Mouse (Mus musculus) central nervous system, embryonic 14 days (tissue): ENCODE measurements around the gene Olfr8. TPM values are rescaled to one million over a fixed set of nuclear protein-coding genes. Genes with fewer than 3 reads are reported as not detected.

Experiments used
- polyA plus RNA-seq: library from polyadenylated mRNA; depleted of rRNA; stranded (reverse); fragments of >200 nt; gene quantifications from 2 replicates; pipeline ENCODE4 v1.2.3, GENCODE M21; 2012; rRNA removed

Olfr8 gene
- polyA plus RNA-seq = not detected in 2 replicates

DNA sequence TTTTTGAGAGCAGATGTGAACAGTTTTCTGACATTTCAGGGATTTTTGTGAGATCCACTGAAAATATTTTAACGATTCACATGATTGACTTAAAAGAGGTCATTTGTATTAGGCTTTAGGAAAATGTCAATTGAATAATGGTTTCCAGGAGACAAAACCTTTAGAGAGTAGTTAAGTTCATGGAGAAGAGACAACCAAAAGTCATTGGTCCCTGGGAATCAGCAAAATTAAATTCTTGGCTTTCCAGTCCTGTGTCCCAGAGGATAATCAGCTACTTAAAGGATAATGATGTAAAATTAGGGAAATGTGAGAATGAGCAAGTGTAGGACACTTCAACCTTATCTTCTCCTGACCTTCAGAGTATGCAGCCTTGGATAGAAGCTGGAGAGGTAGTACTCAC, at the start of gene Olfr8:
TSS of gene Olfr8 (plus strand) at position 301 of the 400 bp plus-strand sequence.

DNA sequence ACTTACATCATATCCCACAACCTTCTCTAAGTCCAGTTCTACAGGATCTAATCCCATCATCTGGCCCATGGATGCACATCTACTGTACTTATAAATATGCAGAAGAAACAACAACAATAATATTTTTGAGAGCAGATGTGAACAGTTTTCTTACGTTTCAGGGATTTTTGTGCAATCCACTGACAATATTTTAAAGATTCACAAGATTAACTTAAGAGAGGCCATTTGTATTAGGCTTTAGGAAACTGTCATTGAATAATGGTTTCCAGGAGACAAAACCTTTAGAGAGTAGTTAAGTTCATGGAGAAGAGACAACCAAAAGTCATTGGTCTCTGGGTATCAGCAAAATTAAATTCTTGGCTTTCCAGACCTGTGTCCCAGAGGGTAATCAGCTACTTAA, 37.6 kb upstream of the Olfr8 start, which contains the start of gene Olfr1354:
TSS of gene Olfr1354 (plus strand) at position 301 of the 400 bp plus-strand sequence.

DNA sequence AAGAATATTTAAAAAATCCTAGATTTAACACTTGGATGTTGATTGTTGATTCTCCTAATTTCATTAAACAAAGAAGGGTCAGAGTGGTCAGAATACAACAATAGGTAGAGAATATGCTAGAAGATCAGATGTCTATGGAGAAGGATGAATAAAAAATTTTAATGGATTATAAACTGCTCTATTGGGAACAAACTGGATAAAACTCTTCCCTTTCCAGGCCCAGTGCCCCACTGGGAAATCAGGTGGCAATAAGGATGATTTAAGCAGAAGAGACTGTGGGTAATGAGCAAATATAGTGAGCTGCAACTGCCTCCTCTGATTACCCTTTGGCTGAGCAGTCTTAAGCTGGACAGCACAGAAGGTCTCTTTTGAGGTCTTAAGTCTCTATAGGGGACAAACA, 12.6 kb downstream of the Olfr8 start, which contains the start of gene Olfr1353:
TSS of gene Olfr1353 (plus strand) at position 301 of the 400 bp plus-strand sequence.

DNA sequence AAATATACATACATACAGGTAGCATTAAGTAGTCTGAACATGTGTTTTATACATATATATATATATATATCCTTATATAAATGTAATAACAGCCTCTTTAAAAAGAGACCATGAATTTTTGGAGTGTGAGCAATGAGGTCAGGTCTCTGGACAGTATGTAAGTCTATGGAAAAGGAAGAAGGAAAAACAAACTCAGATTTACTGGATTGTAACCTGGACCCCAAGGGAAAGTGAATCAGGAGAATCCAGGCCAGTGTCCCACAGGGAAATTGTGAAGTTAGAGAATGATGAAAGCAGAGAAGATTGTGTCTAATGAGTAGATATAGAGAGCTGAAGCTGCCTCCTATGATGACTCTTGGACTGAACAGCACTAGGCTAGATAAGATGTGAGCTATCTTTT, 30.3 kb downstream of the Olfr8 start, which contains the start of gene Olfr1352:
TSS of gene Olfr1352 (plus strand) at position 301 of the 400 bp plus-strand sequence.

Other genes with a start within 250 kb of the Olfr8 start
- 0.24 TPM in 1 of 2 replicates, not detected in the other for gene Casp14, start 232.3 kb upstream of the Olfr8 start, polyA plus RNA-seq
- 0.14 and 0.15 TPM in 2 replicates for gene Ccdc105, start 197.6 kb upstream of the Olfr8 start, polyA plus RNA-seq
- gene Slc1a6, start 170.1 kb upstream of the Olfr8 start, polyA plus RNA-seq = 9.2 and 10.9 TPM in 2 replicates
- not detected in 2 replicates for gene Olfr1356, start 98.5 kb upstream of the Olfr8 start, polyA plus RNA-seq
- gene Olfr1355, start 75.1 kb upstream of the Olfr8 start, polyA plus RNA-seq = not detected in 2 replicates
- not detected in 2 replicates for gene Olfr1354, start 37.5 kb upstream of the Olfr8 start, polyA plus RNA-seq
- not detected in 2 replicates for gene Olfr1353, start 12.7 kb downstream of the Olfr8 start, polyA plus RNA-seq
- gene Olfr1352, start 30.4 kb downstream of the Olfr8 start, polyA plus RNA-seq = not detected in 2 replicates
- gene Olfr1351, start 61.8 kb downstream of the Olfr8 start, polyA plus RNA-seq = not detected in 2 replicates
- gene Olfr57, start 78.1 kb downstream of the Olfr8 start, polyA plus RNA-seq = not detected in 2 replicates
- gene 2610008E11Rik, start 147.0 kb downstream of the Olfr8 start, polyA plus RNA-seq = 27.2 and 29.5 TPM in 2 replicates
- not detected in 2 replicates for gene Vmn2r80, start 198.1 kb downstream of the Olfr8 start, polyA plus RNA-seq